22 mouse cellular contexts compared by ENCODE assay signal in genomic region chr7:105812566-105812965, GRCm38 (mm10). TPM values are rescaled to one million over a fixed set of nuclear protein-coding genes. Genes with fewer than 3 reads are reported as not detected.
DNase-seq lines count a peak whose midpoint lies in the region; TF ChIP-seq lines count a peak whose summit lies in the region.
"Had no signal": no experiment of that assay in that cellular context is flagged by ENCODE, and none has a peak within 500 bp of the region (broad histone marks: within the 10 kb centered on the region; RNA-seq: fewer than 3 reads in every experiment).

No protein-coding gene starts in this region.

- H3K4me1 ChIP-seq in MEL (ENCODE audit: control insufficient read depth in 1 of 2, insufficient read depth in 2 of 2, low read length in 2 of 2) = peaks cover 0 to 17% of the 10 kb centered on the region in 2 experiments; a peak in 3 of 4 replicates

- no peak for TF ChIP-seq RAD21 in MEL (IDR thresholded peaks at IDR 0.05; ENCODE audit: low read depth, low read length)

- intact Hi-C loops in heart, postnatal 14 days (cut with DNase I) = loop anchor here (5.0 kb wide), 2 partner anchors 180 to 260 kb away; partner anchors contain the start of genes Smpd1 and Trim3

- H3K4me3 ChIP-seq in MEL (ENCODE audit: control insufficient read depth in 1 of 2, insufficient read depth in 1 of 2, low read depth in 2 of 2, low read length in 2 of 2) = no peak overlapping the region
- H3K4me3 ChIP-seq: embryonic facial prominence, embryonic 10.5 days; embryonic facial prominence, embryonic 13.5 days; erythroblast, embryonic 14.5 days; forebrain, embryonic 12.5 days; forebrain, embryonic 15.5 days had no signal

- H3K36me3 ChIP-seq in MEL (ENCODE audit: control insufficient read depth in 1 of 2, insufficient read depth in 2 of 2, low read length in 2 of 2) = peaks cover 5 to 17% of the 10 kb centered on the region in 2 experiments; a peak in 3 of 4 replicates

- H3K27me3 ChIP-seq in MEL (ENCODE audit: control insufficient read depth in 1 of 2, insufficient read depth in 2 of 2, low read length in 2 of 2) = peaks cover 0 to 1% of the 10 kb centered on the region in 2 experiments; a peak in 1 of 4 replicates
- H3K27me3 ChIP-seq: embryonic facial prominence, embryonic 13.5 days; forebrain, embryonic 12.5 days; forebrain, embryonic 15.5 days; Patski had no signal

- peak; percentile 91 for DNase-seq in heart, adult 11 months
- no peak for DNase-seq in heart, postnatal 14 days
- peak; percentile 46 to 70 for DNase-seq in heart, adult 9 months (ENCODE audit: low spot score in 2 of 2)
- DNase-seq in heart, postnatal 4 days = no peak
- DNase-seq in lung, postnatal 25 days (ENCODE audit: low spot score) = peak; percentile 18
- DNase-seq in lung, postnatal 14 days = no peak
- no peak for DNase-seq in MEL (ENCODE audit: low read depth, low spot score)
- DNase-seq in right cerebral cortex, postnatal 36 days (ENCODE audit: low spot score in 2 of 2) = no peak
- DNase-seq: adrenal gland, postnatal 25 days; cerebellum, adult 8-10 months; cerebellum, postnatal 36 days; embryo, embryonic 11 days; gastrocnemius, postnatal 14 days; heart, postnatal 36 days had no signal

- TF ChIP-seq EP300 in MEL (IDR thresholded peaks at IDR 0.05; ENCODE audit: low read depth in 1 of 2, low read length in 2 of 2) = no peak

- H3K27ac ChIP-seq in MEL (ENCODE audit: control insufficient read depth, low read depth, low read length) = no peak overlapping the region
- H3K27ac ChIP-seq: embryonic facial prominence, embryonic 10.5 days; embryonic facial prominence, embryonic 13.5 days; forebrain, embryonic 12.5 days; forebrain, embryonic 15.5 days; hindbrain, embryonic 14.5 days; hindbrain, postnatal 0 days had no signal

- H3K9me3 ChIP-seq in MEL (replicated peaks; ENCODE audit: insufficient read depth, low read length) = no peaks in the 10 kb centered on the region
- H3K9me3 ChIP-seq: embryonic facial prominence, embryonic 10.5 days; embryonic facial prominence, embryonic 13.5 days; forebrain, embryonic 12.5 days; forebrain, embryonic 15.5 days had no signal

- no peak for TF ChIP-seq POLR2A in MEL (IDR thresholded peaks at IDR 0.05; ENCODE audit: control insufficient read depth in 1 of 2, insufficient read depth in 1 of 2, low read depth in 1 of 2, low read length in 2 of 2, poor library complexity in 1 of 2)

- no peak overlapping the region for H3K9ac ChIP-seq in MEL (ENCODE audit: control insufficient read depth, low read depth, low read length, poor library complexity, severe bottlenecking)
- H3K9ac ChIP-seq: embryonic facial prominence, embryonic 13.5 days; forebrain, embryonic 12.5 days; forebrain, embryonic 15.5 days; hindbrain, embryonic 14.5 days had no signal

- peaks cover 12% of the 10 kb centered on the region for H3K79me2 ChIP-seq in MEL (ENCODE audit: control insufficient read depth, insufficient read depth, low read length, poor library complexity)

- TF ChIP-seq CTCF in MEL (IDR thresholded peaks at IDR 0.05 in 2 of 3, conservative IDR thresholded peaks at IDR 0.05 in 1 of 3; ENCODE audit: control insufficient read depth in 1 of 3, insufficient read depth in 1 of 3, low read depth in 2 of 3, low read length in 3 of 3, poor library complexity in 1 of 3, severe bottlenecking in 1 of 3) = no peak

TF ChIP-seq in MEL, 35 proteins besides CTCF, POLR2A, EP300 and RAD21:
- no peak for TF ChIP-seq JUND (IDR thresholded peaks at IDR 0.05; ENCODE audit: low read depth, low read length)
- 0 out of 2 replicates have a peak, but pooled peaks have one; percentile 13 for TF ChIP-seq ZNF384 (IDR thresholded peaks at IDR 0.05; ENCODE audit: low read depth, low read length)
- no peak for TF ChIP-seq SMC3 (IDR thresholded peaks at IDR 0.05; ENCODE audit: low read depth, low read length)

RNA-seq across cellular contexts. Expression of gene Mrpl17, which starts 1.7 kb away (rescaled TPM):
- 10 to 100 TPM; 96.0 to 96.7 TPM for total RNA-seq in heart, postnatal 14 days (2021)
- 100 to 1,000 TPM; 106 to 111 TPM for total RNA-seq in heart, postnatal 4 days (2021)
- 198 and 230 TPM in 2 replicates for total RNA-seq in MEL (2012; rRNA removed)
- 100 to 1,000 TPM in 1 of 2 experiments, not detected in 1; 196 TPM for polyA plus RNA-seq in MEL (2012; ENCODE audit: insufficient read depth in 1 of 2, insufficient read length in 2 of 2, low read depth in 1 of 2, low replicate concordance in 2 of 2, missing spikeins in 1 of 2)

RNA-seq across cellular contexts. Expression of gene Dchs1, which starts 25.1 kb away (rescaled TPM):
- total RNA-seq in heart, postnatal 14 days (2021) = 10 to 100 TPM; 18.0 to 21.1 TPM
- total RNA-seq in heart, postnatal 4 days (2021) = 10 to 100 TPM; 36.3 to 40.0 TPM
- total RNA-seq in MEL (2012; rRNA removed) = 0.03 and 0.08 TPM in 2 replicates
- polyA plus RNA-seq in MEL (2012; ENCODE audit: insufficient read depth in 1 of 2, insufficient read length in 2 of 2, low read depth in 1 of 2, low replicate concordance in 2 of 2, missing spikeins in 1 of 2) = under 1 TPM in 1 of 2 experiments, not detected in 1; 0.11 TPM
- polyA plus RNA-seq: erythroblast, embryonic 14.5 days; Patski had no signal

Comparison
In these comparisons a context has a peak if more than half of its experiments do, and no peak if none do; other contexts are left out.
1. DNase-seq: peak in heart, adult 11 months (single experiment), heart, adult 9 months (2 of 2) and lung, postnatal 25 days (single experiment); none in heart, postnatal 14 days (0 of 2), heart, postnatal 4 days (single experiment), lung, postnatal 14 days (single experiment), MEL (single experiment) and right cerebral cortex, postnatal 36 days (0 of 2).
2. RNA of gene Dchs1, which starts 25.1 kb away (total RNA-seq): 36.3 to 40.0 TPM in heart, postnatal 4 days and 18.0 to 21.1 TPM in heart, postnatal 14 days; 0.03 to 0.08 TPM in MEL; every median in the first group is over 10 times any median in the second.